Mouse (Mus musculus) heart, embryonic 14.5 days (tissue): ENCODE measurements at regions not wholly inside any gene's neighbourhood (a gene's known extent, or its start where the extent isn't known, plus 50 kb on each side); places are given as distances from the start of the nearest gene placed in this dataset.

ENCODE experiments used
- ATAC-seq: fragments of 200-750 bp; cut with Nextera tagmentation; 2 replicates; pipeline ENCODE4 v1.8.0; 2017; ENCODE audit warnings: low read depth, moderate TSS enrichment; ENCODE audit not compliant: insufficient number of reproducible peaks, insufficient read depth, low FRiP score
- H3K27ac ChIP-seq, 2 experiments: fragments of 200-500 bp in 1 of 2; fragments of 300-500 bp in 1 of 2; sonication (generic) in 1 of 2; replicated peaks in 1 of 2; 2 replicates each; pipeline ENCODE4 v1.5.1; 2012 to 2014; ENCODE audit warnings: low read depth in 2 of 2, low read length in 2 of 2, control low read depth in 1 of 2, mild to moderate bottlenecking in 1 of 2, mixed read lengths in 1 of 2; ENCODE audit not compliant: control insufficient read depth in 1 of 2, insufficient read depth in 1 of 2
- H3K27me3 ChIP-seq: fragments of 300-500 bp; sonication (generic); 2 replicates; pipeline ENCODE4 v1.6.1; 2014; ENCODE audit warnings: mild to moderate bottlenecking, low read length, control low read depth; ENCODE audit not compliant: control insufficient read depth, insufficient read depth
- H3K36me3 ChIP-seq: fragments of 300-500 bp; sonication (generic); 2 replicates; pipeline ENCODE4 v1.6.1; 2014; ENCODE audit warnings: mild to moderate bottlenecking, control low read depth, low read length, mixed read lengths; ENCODE audit not compliant: control insufficient read depth, insufficient read depth
- H3K4me1 ChIP-seq, 2 experiments: fragments of 200-500 bp in 1 of 2; fragments of 300-500 bp in 1 of 2; sonication (generic) in 1 of 2; 2 replicates each; pipeline ENCODE4 v1.6.1; 2012 to 2014; ENCODE audit warnings: low read length in 2 of 2, control low read depth in 1 of 2, mixed read lengths in 1 of 2; ENCODE audit not compliant: control insufficient read depth in 2 of 2, insufficient read depth in 2 of 2
- H3K4me2 ChIP-seq: fragments of 300-500 bp; sonication (generic); 2 replicates; pipeline ENCODE4 v1.6.1; 2014; ENCODE audit warnings: mild to moderate bottlenecking, low read length
- H3K4me3 ChIP-seq, 2 experiments: fragments of 200-500 bp in 1 of 2; fragments of 300-500 bp in 1 of 2; sonication (generic) in 1 of 2; 2 replicates each; pipeline ENCODE4 v1.5.1; 2012 to 2014; ENCODE audit warnings: low read length in 2 of 2, mild to moderate bottlenecking in 2 of 2, control low read depth in 1 of 2, low read depth in 1 of 2, moderate library complexity in 1 of 2; ENCODE audit not compliant: control insufficient read depth in 1 of 2, insufficient read depth in 1 of 2
- H3K9ac ChIP-seq: fragments of 300-500 bp; sonication (generic); 2 replicates; pipeline ENCODE4 v1.6.1; 2014; ENCODE audit warnings: mild to moderate bottlenecking, low read length
- H3K9me3 ChIP-seq: fragments of 300-500 bp; sonication (generic); 2 replicates; pipeline ENCODE4 v1.6.1; 2016; ENCODE audit warnings: low read length, control low read depth; ENCODE audit not compliant: control insufficient read depth
- WGBS: fragments of 180-500 bp; shearing (Covaris S2); extraction: QIAGEN DNeasy Blood & Tissue Kit; methylation state at CpG from one replicate; pipeline ENCODE4 v1.1.7; 2014; 5-methylcytosine and 5-hydroxymethylcytosine counted together

DNA sequence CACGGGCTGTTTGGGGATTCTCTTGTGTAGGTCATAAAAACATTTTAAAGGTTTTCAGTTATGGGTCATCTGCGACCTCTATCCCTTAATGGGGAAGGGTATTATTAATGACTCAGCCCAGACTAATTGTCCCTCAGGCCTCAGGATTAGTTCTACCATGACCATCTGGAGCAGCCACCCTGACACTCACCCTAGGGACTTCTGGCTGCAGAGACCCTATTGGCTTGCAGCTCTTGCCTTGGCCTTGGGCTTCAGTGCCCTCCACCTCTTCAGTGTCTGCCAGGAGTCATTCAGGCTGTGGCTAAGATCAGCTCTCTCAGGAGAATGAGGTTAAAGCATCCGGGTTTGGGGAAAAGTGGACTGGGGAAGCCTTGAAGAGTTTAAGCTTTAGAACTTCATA, 423.3 kb downstream of the Gm10295 start:
- Histone ChIP-seq H3K27ac (no peak overlapping the region), H3K4me3 (no peak overlapping the region), H3K4me2 (no peak overlapping the region), H3K27me3 (no peaks in the 10 kb centered on the region), H3K4me1 (no peaks in the 10 kb centered on the region), H3K9ac (no peak overlapping the region), H3K9me3 (0 out of 2 replicates have a peak, but pooled peaks cover 2% of the 10 kb centered on the region), H3K36me3 (no peaks in the 10 kb centered on the region)
- 84% methylated on average over 3 of the region's 3 CpGs for WGBS
- no peak for ATAC-seq

DNA sequence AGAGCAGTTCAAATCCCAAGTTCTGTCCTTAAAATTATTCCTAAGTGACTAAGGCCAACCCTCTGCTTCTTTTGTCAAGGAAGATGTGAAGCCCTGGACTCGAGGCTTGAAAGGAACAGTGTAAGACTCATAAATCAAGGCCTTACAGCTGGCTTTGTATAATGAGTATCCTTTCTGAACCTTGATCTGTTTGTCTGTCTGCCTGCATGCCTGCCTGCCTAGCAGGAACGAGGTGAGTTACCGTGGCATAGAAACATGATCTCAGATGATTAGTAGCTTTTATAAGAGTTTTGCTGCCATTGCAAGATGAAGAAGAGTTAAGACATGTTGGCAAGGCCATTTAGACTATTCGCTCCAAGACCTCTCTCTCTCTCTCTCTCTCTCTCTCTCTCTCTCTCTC, 434.3 kb downstream of the Gm10295 start:
- no peak for ATAC-seq
- Histone ChIP-seq H3K4me1 (peaks cover 0 to 2% of the 10 kb centered on the region in 2 experiments; a peak in 1 of 4 replicates), H3K4me3 (no peak overlapping the region), H3K27ac (no peak overlapping the region), H3K9ac (no peak overlapping the region), H3K27me3 (no peaks in the 10 kb centered on the region), H3K4me2 (no peak overlapping the region), H3K36me3 (no peaks in the 10 kb centered on the region), H3K9me3 (no peaks in the 10 kb centered on the region)
- WGBS: 85% methylated on average over 4 of the region's 4 CpGs

DNA sequence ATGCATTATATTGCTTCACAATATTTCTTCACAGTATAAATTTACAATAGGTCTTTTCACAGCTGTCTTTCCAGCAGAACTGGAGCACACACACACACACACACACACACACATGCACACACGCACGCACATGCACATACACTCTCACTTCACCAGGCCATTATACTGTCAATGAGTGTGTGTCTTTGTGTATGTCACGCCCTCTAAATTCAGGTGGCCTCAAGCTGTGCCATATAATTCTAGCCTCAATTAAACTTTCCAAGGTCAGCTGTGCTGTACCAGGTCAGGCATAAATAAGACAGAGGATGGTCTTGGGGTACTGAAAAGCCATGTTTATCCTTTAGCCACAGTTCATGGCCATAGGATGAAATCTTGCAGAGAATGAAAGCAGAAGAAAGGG, 442.4 kb downstream of the Gm10295 start:
- no peak overlapping the region for H3K4me2 ChIP-seq
- WGBS: 77% methylated on average over 3 of the region's 3 CpGs
- no peaks in the 10 kb centered on the region for H3K4me1 ChIP-seq
- H3K9ac ChIP-seq: no peak overlapping the region
- H3K27me3 ChIP-seq: no peaks in the 10 kb centered on the region
- no peak overlapping the region for H3K27ac ChIP-seq
- no peaks in the 10 kb centered on the region for H3K9me3 ChIP-seq
- no peaks in the 10 kb centered on the region for H3K36me3 ChIP-seq
- H3K4me3 ChIP-seq: no peak overlapping the region
- no peak for ATAC-seq

DNA sequence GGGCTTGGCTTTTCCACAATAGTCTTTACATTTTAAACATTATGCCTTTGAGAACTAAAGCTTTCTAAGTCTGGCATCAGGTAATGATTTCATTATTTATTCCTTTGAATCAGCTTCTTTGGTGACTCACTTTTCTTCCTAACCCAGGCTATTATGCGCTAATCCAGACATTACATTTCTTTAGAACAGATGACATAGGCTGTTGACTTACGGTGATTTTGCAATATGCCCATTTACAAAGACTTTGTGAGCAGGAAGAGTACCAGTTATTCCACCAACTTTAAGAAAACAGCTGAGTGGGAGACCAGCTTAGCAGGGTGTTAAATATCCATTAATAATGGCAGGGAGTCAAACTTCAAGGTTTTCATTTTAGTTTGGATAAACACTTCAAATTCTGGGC, 459.6 kb downstream of the Gm10295 start:
- Histone ChIP-seq H3K9me3 (no peaks in the 10 kb centered on the region), H3K4me1 (no peaks in the 10 kb centered on the region), H3K27me3 (no peaks in the 10 kb centered on the region), H3K27ac (no peak overlapping the region), H3K36me3 (no peaks in the 10 kb centered on the region), H3K4me2 (no peak overlapping the region), H3K4me3 (no peak overlapping the region), H3K9ac (no peak overlapping the region)
- WGBS: 89% methylated on average over 2 of the region's 2 CpGs
- no peak for ATAC-seq

DNA sequence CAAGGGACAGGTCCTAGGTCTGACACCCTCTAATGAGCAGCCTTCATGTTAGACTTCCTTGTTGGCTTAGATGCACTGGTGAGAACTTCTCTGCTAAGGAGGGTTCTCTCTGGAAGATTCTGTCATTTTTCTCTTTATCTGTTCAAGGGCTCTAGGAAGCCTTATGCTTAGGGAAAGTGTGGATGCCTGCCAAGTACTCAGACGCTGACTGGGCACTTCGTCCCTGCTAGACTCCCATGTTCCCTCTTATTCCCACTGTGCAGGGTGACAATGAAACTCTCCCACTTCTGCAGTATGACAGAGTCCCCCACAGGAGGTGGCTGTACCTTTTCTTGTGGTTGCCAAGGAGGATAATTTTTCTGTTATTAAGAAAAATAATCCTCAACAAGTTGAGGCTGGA, 470.8 kb downstream of the Gm10295 start:
- no peak for ATAC-seq
- Histone ChIP-seq H3K9me3 (no peaks in the 10 kb centered on the region), H3K4me1 (no peaks in the 10 kb centered on the region; a peak in 1 of 4 replicates), H3K4me2 (no peak overlapping the region), H3K4me3 (no peak overlapping the region), H3K9ac (no peak overlapping the region), H3K27me3 (no peaks in the 10 kb centered on the region), H3K36me3 (no peaks in the 10 kb centered on the region), H3K27ac (no peak overlapping the region)
- 19% methylated on average over 2 of the region's 2 CpGs for WGBS

DNA sequence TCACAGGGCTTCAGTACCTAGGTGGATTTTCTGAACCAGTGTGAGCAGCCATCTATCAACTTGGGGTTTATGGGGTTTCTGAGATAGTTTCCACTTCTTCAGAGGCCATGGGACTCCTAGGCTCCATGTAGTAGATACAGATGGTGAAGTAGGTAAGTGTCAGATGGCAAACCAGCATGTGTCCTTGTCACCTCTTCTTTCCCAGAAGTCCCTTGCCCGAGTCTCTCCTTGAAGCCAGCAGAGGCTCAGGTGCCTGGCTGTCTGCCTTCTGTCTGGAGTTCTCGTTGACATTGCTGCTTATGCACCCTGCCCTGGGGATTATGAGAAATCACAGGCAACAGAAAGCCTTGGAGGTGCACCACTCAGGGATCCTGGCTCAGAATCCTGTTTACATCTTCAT, 476.9 kb downstream of the Gm10295 start:
- peaks cover 4 to 9% of the 10 kb centered on the region in 2 experiments; a peak in 3 of 4 replicates for H3K4me1 ChIP-seq
- no peaks in the 10 kb centered on the region for H3K36me3 ChIP-seq
- no peak overlapping the region for H3K9ac ChIP-seq
- WGBS: 39% methylated on average over 2 of the region's 2 CpGs
- H3K27me3 ChIP-seq: no peaks in the 10 kb centered on the region; the same call in 1 of the 2 replicates
- no peak overlapping the region for H3K27ac ChIP-seq
- no peak overlapping the region for H3K4me3 ChIP-seq
- no peaks in the 10 kb centered on the region for H3K9me3 ChIP-seq
- no peak overlapping the region for H3K4me2 ChIP-seq
- no peak for ATAC-seq

DNA sequence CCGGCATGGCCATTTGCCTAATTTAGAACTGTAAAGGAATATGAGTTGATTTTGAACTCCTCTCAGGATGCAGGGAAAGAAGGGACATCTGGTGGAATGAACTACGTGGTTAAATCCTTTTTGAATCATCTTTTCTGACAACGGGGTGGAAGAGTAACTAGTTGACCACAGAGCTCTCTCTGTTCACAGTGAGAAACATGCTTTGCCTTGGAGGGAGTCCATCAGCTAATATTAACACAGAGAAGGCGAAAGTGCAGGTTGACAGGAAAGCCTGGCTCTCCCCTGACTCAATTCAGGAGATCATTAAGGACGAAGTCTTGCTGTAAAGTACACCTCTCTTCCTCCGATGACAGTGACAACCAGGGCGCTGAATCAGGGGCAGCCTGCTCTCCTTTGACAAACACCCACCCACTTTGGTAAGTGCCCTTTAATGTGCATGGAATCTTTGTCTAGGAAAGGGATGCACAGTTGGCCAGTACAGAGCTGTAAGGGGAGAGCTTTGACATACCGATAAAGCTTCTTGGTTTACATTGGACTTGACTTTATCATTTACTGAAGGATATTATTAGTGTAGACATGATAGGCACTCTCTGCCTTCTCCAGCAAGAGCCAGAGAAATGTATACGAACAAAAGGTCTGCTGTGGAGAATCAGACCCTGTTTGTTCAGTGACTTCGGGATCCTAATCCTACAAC, 480.3 kb downstream of the Gm10295 start:
- Histone ChIP-seq H3K9me3 (no peaks in the 10 kb centered on the region), H3K9ac (no peak overlapping the region), H3K4me1 (peaks cover 4 to 9% of the 10 kb centered on the region in 2 experiments; a peak in 3 of 4 replicates), H3K4me3 (no peak overlapping the region), H3K27me3 (no peaks in the 10 kb centered on the region; the same call in 1 of the 2 replicates), H3K4me2 (peak overlapping the region; percentile 40), H3K27ac (no peak overlapping the region; a peak in 1 of 4 replicates), H3K36me3 (no peaks in the 10 kb centered on the region)
- WGBS: 33% methylated on average over 10 of the region's 10 CpGs
- ATAC-seq: peak; percentile 64; the same call in 1 of the 2 replicates

DNA sequence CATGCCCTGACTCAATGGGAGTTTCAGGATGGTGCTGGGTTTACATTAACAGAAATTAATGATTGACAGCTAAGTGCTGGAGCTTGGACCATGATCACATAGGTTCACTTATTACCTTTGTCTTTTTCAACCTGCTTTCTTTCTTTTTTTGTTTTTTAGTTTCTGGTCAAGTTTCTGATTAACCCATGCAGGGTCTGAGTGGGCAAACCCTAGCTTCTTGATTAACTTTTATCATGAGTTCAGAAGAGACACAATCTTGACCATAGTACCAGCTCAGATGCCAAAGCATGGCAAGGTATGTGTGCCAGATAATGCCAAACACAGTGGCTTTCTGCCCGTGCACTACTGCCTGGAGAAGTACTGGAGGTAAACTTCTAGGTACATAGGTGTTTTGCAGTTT, 482.2 kb downstream of the Gm10295 start:
- no peak for ATAC-seq
- WGBS: 66% methylated on average over 1 of the region's 1 CpGs
- H3K4me3 ChIP-seq: no peak overlapping the region
- no peaks in the 10 kb centered on the region for H3K27me3 ChIP-seq
- no peak overlapping the region for H3K9ac ChIP-seq
- no peak overlapping the region for H3K4me2 ChIP-seq
- peaks cover 4 to 9% of the 10 kb centered on the region in 2 experiments; a peak in 3 of 4 replicates for H3K4me1 ChIP-seq
- no peak overlapping the region for H3K27ac ChIP-seq
- no peaks in the 10 kb centered on the region for H3K36me3 ChIP-seq
- H3K9me3 ChIP-seq: no peaks in the 10 kb centered on the region
